Mouse (Mus musculus) lung, postnatal 14 days (tissue): ENCODE results near the gene Skint5.
"Not testable (repeated sequence)": the region's sequence is repeated elsewhere in the genome, so short reads cannot be mapped to it uniquely, and the experiment has no call there.

Source experiments
- DNase-seq: peaks from one replicate; pipeline ENCODE4 v3.0.0; 2021

The Skint5 gene

GRCm38 (mm10) chr4:113999403-113999802, at the start of gene Skint5:
TSS of gene Skint5 (minus strand) at chr4:113999503.
- DNase-seq = no peak

GRCm38 (mm10) chr4:113957343-113957742, 42.0 kb downstream of the Skint5 start:
- no peak for DNase-seq

- DNase-seq = no peak
Observed at GRCm38 (mm10) chr4:113764182-113764581, 235.1 kb downstream of the Skint5 start.

DNA sequence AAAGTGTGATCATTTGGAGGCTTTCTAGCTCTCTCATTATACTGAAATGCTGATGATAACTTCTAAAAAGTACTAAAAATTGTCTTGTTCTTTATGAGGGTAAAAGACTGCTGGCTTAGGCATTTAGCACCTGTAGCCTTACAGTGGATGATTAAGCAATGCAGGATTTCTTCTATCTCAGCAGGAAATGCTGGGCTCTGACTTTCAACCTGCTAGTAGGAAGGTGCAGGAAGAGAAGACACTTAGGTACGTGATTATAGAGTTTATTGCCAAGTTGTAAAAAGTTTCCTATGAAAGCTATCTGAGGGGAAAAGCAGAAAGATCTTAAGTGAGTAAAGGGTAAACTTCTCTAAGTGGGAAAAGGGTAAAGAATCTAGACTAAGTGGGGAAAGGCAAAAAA, 235.6 kb downstream of the Skint5 start:
- DNase-seq = no peak

DNA sequence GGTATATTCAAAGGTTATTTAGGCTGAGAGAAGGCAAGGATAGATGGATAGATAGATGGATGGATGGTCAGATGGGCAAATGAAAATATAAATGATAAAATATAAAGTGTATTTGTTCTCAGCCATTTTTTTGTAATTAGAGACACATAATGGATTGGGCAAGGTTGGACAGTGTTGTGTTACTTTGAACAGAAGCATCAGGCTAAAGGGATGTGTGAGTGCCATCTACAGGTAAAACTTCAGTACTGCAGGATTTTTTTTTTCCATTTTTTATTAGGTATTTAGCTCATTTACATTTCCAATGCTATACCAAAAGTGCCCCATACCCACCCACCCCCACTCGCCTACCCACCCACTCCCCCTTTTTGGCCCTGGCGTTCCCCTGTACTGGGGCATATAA, 551.1 kb downstream of the Skint5 start:
- not testable (repeated sequence) for DNase-seq
